Mouse (Mus musculus) lung, embryonic 14.5 days (tissue): ENCODE measurements at regions not wholly inside any gene's neighbourhood (a gene's known extent, or its start where the extent isn't known, plus 50 kb on each side); places are given as distances from the start of the nearest gene placed in this dataset.

Experiments used
- ATAC-seq: fragments of 200-750 bp; cut with Nextera tagmentation; 2 replicates; pipeline ENCODE4 v1.8.0; 2017; ENCODE audit warnings: mild to moderate bottlenecking, moderate TSS enrichment, moderate library complexity; ENCODE audit not compliant: insufficient read depth
- DNase-seq: peaks from one replicate; pipeline ENCODE4 v3.0.0-alpha.2; 2015
- H3K27ac ChIP-seq: fragments of 300-500 bp; sonication (generic); 2 replicates; pipeline ENCODE4 v1.5.1; 2014; ENCODE audit warnings: low read depth, mild to moderate bottlenecking, moderate library complexity
- H3K27me3 ChIP-seq: fragments of 300-500 bp; sonication (generic); 2 replicates; pipeline ENCODE4 v1.6.1; 2014; ENCODE audit warnings: low read length, control low read depth; ENCODE audit not compliant: insufficient read depth
- H3K36me3 ChIP-seq: fragments of 300-500 bp; sonication (generic); 2 replicates; pipeline ENCODE4 v1.6.1; 2014; ENCODE audit warnings: control low read depth; ENCODE audit not compliant: insufficient read depth
- H3K4me1 ChIP-seq: fragments of 300-500 bp; sonication (generic); 2 replicates; pipeline ENCODE4 v1.6.1; 2014; ENCODE audit warnings: antibody characterized with exemption, control low read depth; ENCODE audit not compliant: insufficient read depth
- H3K4me2 ChIP-seq: fragments of 300-500 bp; sonication (generic); 2 replicates; pipeline ENCODE4 v1.6.1; 2014; ENCODE audit warnings: mild to moderate bottlenecking
- H3K4me3 ChIP-seq: fragments of 300-500 bp; sonication (generic); 2 replicates; pipeline ENCODE4 v1.5.1; 2014; ENCODE audit warnings: low read depth, low read length
- H3K9ac ChIP-seq: fragments of 300-500 bp; sonication (generic); 2 replicates; pipeline ENCODE4 v1.6.1; 2014
- H3K9me3 ChIP-seq: fragments of 300-500 bp; sonication (generic); 2 replicates; pipeline ENCODE4 v1.6.1; 2016; ENCODE audit warnings: low read depth, low read length, control low read depth
- CTCF ChIP-seq: IDR thresholded peaks from 2 replicates; pipeline ENCODE4 v1.5.1; 2016; ENCODE audit warnings: antibody characterized with exemption, low read depth
- WGBS: fragments of 180-500 bp; shearing (Covaris S2); extraction: QIAGEN DNeasy Blood & Tissue Kit; methylation state at CpG from one replicate; pipeline ENCODE4 v1.1.7; 2014; 5-methylcytosine and 5-hydroxymethylcytosine counted together

DNA sequence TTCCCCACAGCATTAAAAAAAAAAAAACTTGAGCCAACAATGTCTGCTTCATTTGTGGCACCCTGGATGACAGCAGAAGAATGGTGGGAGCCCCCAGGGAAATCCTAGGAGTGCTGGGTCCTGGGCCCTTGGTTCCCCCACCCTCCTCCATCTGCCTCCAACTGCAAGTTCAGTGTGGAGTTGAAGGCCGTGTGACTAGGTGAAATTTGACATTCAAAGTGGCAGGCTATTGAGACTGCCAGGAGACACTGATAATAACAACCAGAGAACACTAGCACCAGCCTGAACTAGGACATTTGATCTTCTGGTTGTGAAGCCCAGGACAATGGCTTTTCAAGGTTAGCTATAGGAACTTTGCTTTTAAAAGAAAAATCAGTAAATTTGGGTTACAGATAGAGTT is 74.0 kb downstream of the Adamts15 start:
- Histone ChIP-seq H3K4me1 (peaks cover 3% of the 10 kb centered on the region; the same call in 1 of the 2 replicates), H3K4me3 (no peak overlapping the region), H3K9me3 (no peaks in the 10 kb centered on the region), H3K4me2 (no peak overlapping the region), H3K9ac (no peak overlapping the region), H3K27ac (no peak overlapping the region), H3K36me3 (no peaks in the 10 kb centered on the region), H3K27me3 (no peaks in the 10 kb centered on the region)
- DNase-seq (no peak), ATAC-seq (no peak)
- WGBS: 23% methylated on average over 1 of the region's 1 CpGs
- no peak for TF ChIP-seq CTCF

- no peak overlapping the region for H3K27ac ChIP-seq
- no peak overlapping the region for H3K9ac ChIP-seq
- TF ChIP-seq CTCF: no peak
- H3K36me3 ChIP-seq: no peaks in the 10 kb centered on the region
- H3K9me3 ChIP-seq: no peaks in the 10 kb centered on the region
- whole genome bisulfite sequencing: 46% methylated on average over 10 of the region's 10 CpGs
- H3K4me1 ChIP-seq: peaks cover 3% of the 10 kb centered on the region; the same call in 1 of the 2 replicates
- DNase-seq (peak; percentile 8), ATAC-seq (peak; percentile 24; the same call in 1 of the 2 replicates)
- no peak overlapping the region for H3K4me3 ChIP-seq
- no peak overlapping the region for H3K4me2 ChIP-seq
- H3K27me3 ChIP-seq: no peaks in the 10 kb centered on the region
These were observed 76.5 kb downstream of the Adamts15 start for GRCm38 (mm10) chr9:30845609-30846290.

DNA sequence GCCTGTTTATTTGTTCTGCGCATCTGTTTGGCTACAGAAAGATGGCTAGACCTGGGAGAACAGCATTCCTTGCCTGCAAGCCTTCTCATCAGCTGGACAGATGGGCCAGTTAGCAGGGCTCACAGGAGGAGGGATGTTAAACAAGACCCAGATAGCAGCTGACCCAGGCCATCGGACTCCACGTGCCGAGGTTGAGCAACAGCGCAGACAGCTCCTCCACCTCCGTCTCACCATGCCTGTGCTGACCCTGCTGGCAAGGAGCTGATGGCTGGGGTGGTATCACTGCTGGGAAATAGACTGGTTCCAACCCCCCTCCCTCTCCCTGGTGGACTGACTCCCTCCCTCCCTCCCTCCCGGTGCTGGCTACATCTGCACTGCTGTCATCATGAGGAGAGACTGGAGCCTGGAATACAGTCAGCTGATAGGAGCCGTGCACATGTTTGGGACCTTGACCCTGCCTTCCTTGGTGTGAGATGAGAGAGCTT is 78.1 kb downstream of the Adamts15 start:
- Histone ChIP-seq H3K4me3 (no peak overlapping the region), H3K9me3 (no peaks in the 10 kb centered on the region), H3K9ac (no peak overlapping the region), H3K36me3 (no peaks in the 10 kb centered on the region), H3K4me1 (peaks cover 3% of the 10 kb centered on the region; the same call in 1 of the 2 replicates), H3K27me3 (no peaks in the 10 kb centered on the region), H3K4me2 (no peak overlapping the region), H3K27ac (no peak overlapping the region)
- 11% methylated on average over 8 of the region's 8 CpGs for WGBS
- no peak for TF ChIP-seq CTCF
- ATAC-seq: peak; percentile 84
- DNase-seq: peak; percentile 51

GRCm38 (mm10) chr9:30834908-30835307 is 87.3 kb downstream of the Adamts15 start:
- DNase-seq: no peak
- peak overlapping the region; percentile 18; the same call in 1 of the 2 replicates for H3K27ac ChIP-seq
- 27% methylated on average over 4 of the region's 4 CpGs for WGBS

GRCm38 (mm10) chr9:30834565-30834905 is 87.7 kb downstream of the Adamts15 start:
- DNase-seq: peak; percentile 34
- no peak for ATAC-seq
- no peaks in the 10 kb centered on the region for H3K36me3 ChIP-seq
- H3K9me3 ChIP-seq: no peaks in the 10 kb centered on the region
- H3K9ac ChIP-seq: no peak overlapping the region
- peaks cover 13% of the 10 kb centered on the region; the same call in 1 of the 2 replicates for H3K4me1 ChIP-seq
- WGBS: 36% methylated on average over 10 of the region's 10 CpGs
- peak overlapping the region; percentile 18; the same call in 1 of the 2 replicates for H3K27ac ChIP-seq
- no peaks in the 10 kb centered on the region for H3K27me3 ChIP-seq
- H3K4me3 ChIP-seq: no peak overlapping the region
- no peak for TF ChIP-seq CTCF
- no peak overlapping the region for H3K4me2 ChIP-seq

More at GRCm38 (mm10) chr9:30834908-30835307, 87.3 kb downstream of the Adamts15 start:
- H3K4me1 ChIP-seq: peaks cover 13% of the 10 kb centered on the region; the same call in 1 of the 2 replicates
- no peaks in the 10 kb centered on the region for H3K36me3 ChIP-seq
- no peak overlapping the region for H3K4me3 ChIP-seq
- TF ChIP-seq CTCF: no peak
- no peak overlapping the region for H3K9ac ChIP-seq
- H3K27me3 ChIP-seq: no peaks in the 10 kb centered on the region
- ATAC-seq: peak; percentile 36; the same call in 1 of the 2 replicates
- no peaks in the 10 kb centered on the region for H3K9me3 ChIP-seq
- no peak overlapping the region for H3K4me2 ChIP-seq

DNA sequence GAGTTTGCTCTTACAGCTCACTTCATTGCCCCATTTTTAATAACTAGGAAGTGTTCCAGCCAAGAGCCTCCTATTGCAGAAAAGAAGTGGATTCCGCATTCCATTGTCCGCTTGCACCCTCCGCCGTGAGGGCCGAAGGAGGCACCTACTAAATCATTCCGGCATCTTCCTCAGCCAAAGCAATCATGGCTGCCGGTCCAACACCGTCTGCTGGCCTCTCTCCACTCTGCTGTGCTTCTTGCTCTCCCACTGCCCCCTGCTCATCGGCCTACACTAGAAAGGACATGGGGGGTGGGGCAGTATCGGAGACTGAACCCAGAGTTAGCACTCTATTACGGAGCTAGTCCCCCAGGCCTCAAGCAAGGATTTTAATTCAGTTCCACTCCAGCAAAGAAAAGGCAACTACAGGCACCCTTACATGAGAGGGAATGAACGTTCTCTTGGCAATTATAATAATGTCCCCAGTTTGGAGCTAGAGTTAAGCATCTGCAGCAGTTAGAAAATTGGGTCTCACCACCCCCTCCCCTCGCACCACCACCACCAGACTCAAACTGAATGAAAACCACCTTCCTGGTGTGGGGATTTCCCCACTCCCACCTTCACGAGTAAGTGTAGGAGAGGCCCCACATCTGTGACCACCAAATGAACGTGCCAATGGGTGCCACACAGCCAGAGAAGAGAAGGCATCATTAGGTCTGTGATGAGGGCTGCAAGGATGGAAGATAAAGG is 88.3 kb downstream of the Adamts15 start:
- H3K27me3 ChIP-seq: no peaks in the 10 kb centered on the region
- no peak for TF ChIP-seq CTCF
- WGBS: 52% methylated on average over 15 of the region's 15 CpGs
- DNase-seq (peak; percentile 81), ATAC-seq (peak; percentile 81)
- H3K4me3 ChIP-seq: no peak overlapping the region
- H3K27ac ChIP-seq: peak overlapping the region; percentile 69
- H3K4me2 ChIP-seq: no peak overlapping the region
- no peak overlapping the region for H3K9ac ChIP-seq
- no peaks in the 10 kb centered on the region for H3K9me3 ChIP-seq
- H3K4me1 ChIP-seq: peaks cover 13% of the 10 kb centered on the region; the same call in 1 of the 2 replicates
- no peaks in the 10 kb centered on the region for H3K36me3 ChIP-seq
